Mouse (Mus musculus): ENCODE measurements at regions not wholly inside any gene's neighbourhood (a gene's known extent, or its start where the extent isn't known, plus 50 kb on each side); places are given as distances from the start of the nearest gene placed in this dataset.

- TF ChIP-seq CTCF (IDR thresholded peaks at IDR 0.05; ENCODE audit: low read depth, low read length) (no peak), TAL1 (conservative IDR thresholded peaks at IDR 0.05; ENCODE audit: low read depth, low read length) (no peak), GATA1 (IDR thresholded peaks at IDR 0.05; ENCODE audit: borderline replicate concordance, low read length) (no peak), POLR2AphosphoS5 (IDR thresholded peaks at IDR 0.05; ENCODE audit: insufficient replicate concordance, low read depth, low read length) (no peak)
Observed at GRCm38 (mm10) chr13:75598186-75598585, 108.4 kb upstream of the Ell2 start.
